Mouse (Mus musculus) lung, embryonic 14.5 days (tissue): ENCODE data around the gene Lrp6. TPM values are rescaled to one million over a fixed set of nuclear protein-coding genes. Genes with fewer than 3 reads are reported as not detected.

Experiments used
- ATAC-seq: fragments of 200-750 bp; cut with Nextera tagmentation; 2 replicates; pipeline ENCODE4 v1.8.0; 2017; ENCODE audit warnings: mild to moderate bottlenecking, moderate TSS enrichment, moderate library complexity; ENCODE audit not compliant: insufficient read depth
- DNase-seq: peaks from one replicate; pipeline ENCODE4 v3.0.0-alpha.2; 2015
- H3K27ac ChIP-seq: fragments of 300-500 bp; sonication (generic); 2 replicates; pipeline ENCODE4 v1.5.1; 2014; ENCODE audit warnings: low read depth, mild to moderate bottlenecking, moderate library complexity
- H3K27me3 ChIP-seq: fragments of 300-500 bp; sonication (generic); 2 replicates; pipeline ENCODE4 v1.6.1; 2014; ENCODE audit warnings: low read length, control low read depth; ENCODE audit not compliant: insufficient read depth
- H3K36me3 ChIP-seq: fragments of 300-500 bp; sonication (generic); 2 replicates; pipeline ENCODE4 v1.6.1; 2014; ENCODE audit warnings: control low read depth; ENCODE audit not compliant: insufficient read depth
- H3K4me1 ChIP-seq: fragments of 300-500 bp; sonication (generic); 2 replicates; pipeline ENCODE4 v1.6.1; 2014; ENCODE audit warnings: antibody characterized with exemption, control low read depth; ENCODE audit not compliant: insufficient read depth
- H3K4me2 ChIP-seq: fragments of 300-500 bp; sonication (generic); 2 replicates; pipeline ENCODE4 v1.6.1; 2014; ENCODE audit warnings: mild to moderate bottlenecking
- H3K4me3 ChIP-seq: fragments of 300-500 bp; sonication (generic); 2 replicates; pipeline ENCODE4 v1.5.1; 2014; ENCODE audit warnings: low read depth, low read length
- H3K9ac ChIP-seq: fragments of 300-500 bp; sonication (generic); 2 replicates; pipeline ENCODE4 v1.6.1; 2014
- H3K9me3 ChIP-seq: fragments of 300-500 bp; sonication (generic); 2 replicates; pipeline ENCODE4 v1.6.1; 2016; ENCODE audit warnings: low read depth, low read length, control low read depth
- CTCF ChIP-seq: IDR thresholded peaks from 2 replicates; pipeline ENCODE4 v1.5.1; 2016; ENCODE audit warnings: antibody characterized with exemption, low read depth
- WGBS: fragments of 180-500 bp; shearing (Covaris S2); extraction: QIAGEN DNeasy Blood & Tissue Kit; methylation state at CpG from one replicate; pipeline ENCODE4 v1.1.7; 2014; 5-methylcytosine and 5-hydroxymethylcytosine counted together
- polyA plus RNA-seq: library from polyadenylated mRNA; unstranded; fragments of >200 nt; fragmentation: Nextera tagmentation; extraction: Ambion mirVana; gene quantifications from 2 replicates; pipeline ENCODE4 v1.2.1, GENCODE M21; 2014

Gene Lrp6
- polyA plus RNA-seq, 1 experiment from 2014 or later, result 35.8 TPM

- Histone ChIP-seq H3K9ac (no peak overlapping the region), H3K4me3 (no peak overlapping the region), H3K27ac (no peak overlapping the region), H3K4me1 (peaks cover 6% of the 10 kb centered on the region; the same call in 1 of the 2 replicates), H3K27me3 (no peaks in the 10 kb centered on the region), H3K4me2 (no peak overlapping the region), H3K9me3 (no peaks in the 10 kb centered on the region), H3K36me3 (peaks cover 32% of the 10 kb centered on the region)
- TF ChIP-seq CTCF, result no peak
- whole genome bisulfite sequencing, result 49% methylated on average over 10 of the region's 10 CpGs
- no peak for ATAC-seq
- DNase-seq, result no peak
These were observed 66.2 kb downstream of the Lrp6 start for GRCm38 (mm10) chr6:134500381-134501162.

- H3K4me1 ChIP-seq, result peaks cover 6% of the 10 kb centered on the region; the same call in 1 of the 2 replicates
- no peak for ATAC-seq
- H3K9ac ChIP-seq, result no peak overlapping the region
- TF ChIP-seq CTCF, result no peak
- 56% methylated on average over 2 of the region's 2 CpGs for WGBS
- H3K27me3 ChIP-seq, result no peaks in the 10 kb centered on the region
- no peaks in the 10 kb centered on the region for H3K9me3 ChIP-seq
- H3K27ac ChIP-seq, result no peak overlapping the region
- H3K4me3 ChIP-seq, result no peak overlapping the region
- H3K4me2 ChIP-seq, result no peak overlapping the region
- DNase-seq, result no peak
- H3K36me3 ChIP-seq, result peaks cover 29% of the 10 kb centered on the region
These were observed 67.7 kb downstream of the Lrp6 start for GRCm38 (mm10) chr6:134499089-134499488.

- no peaks in the 10 kb centered on the region for H3K9me3 ChIP-seq
- 0 out of 2 replicates have a peak, but pooled peaks cover 23% of the 10 kb centered on the region for H3K36me3 ChIP-seq
- no peak for ATAC-seq
- no peak for TF ChIP-seq CTCF
- no peak overlapping the region for H3K4me2 ChIP-seq
- no peak for DNase-seq
- no peak overlapping the region for H3K9ac ChIP-seq
- peaks cover 6% of the 10 kb centered on the region; the same call in 1 of the 2 replicates for H3K4me1 ChIP-seq
- no peaks in the 10 kb centered on the region for H3K27me3 ChIP-seq
- peak overlapping the region; percentile 15; the same call in 1 of the 2 replicates for H3K27ac ChIP-seq
- no peak overlapping the region for H3K4me3 ChIP-seq
These were observed 68.2 kb downstream of the Lrp6 start for GRCm38 (mm10) chr6:134498518-134498917.

- ATAC-seq (peak; percentile 81), DNase-seq (peak; percentile 95)
- Histone ChIP-seq H3K27me3 (no peaks in the 10 kb centered on the region), H3K27ac (0 out of 2 replicates have a peak overlapping the region, but pooled peaks have one; percentile 12), H3K4me3 (no peak overlapping the region), H3K9ac (no peak overlapping the region), H3K4me1 (peaks cover 3% of the 10 kb centered on the region; the same call in 1 of the 2 replicates), H3K36me3 (0 out of 2 replicates have a peak, but pooled peaks cover 22% of the 10 kb centered on the region), H3K9me3 (no peaks in the 10 kb centered on the region), H3K4me2 (no peak overlapping the region)
- TF ChIP-seq CTCF, result no peak
- 42% methylated on average over 8 of the region's 8 CpGs for WGBS
These were observed 71.7 kb downstream of the Lrp6 start for GRCm38 (mm10) chr6:134494828-134495698.

GRCm38 (mm10) chr6:134489637-134490036, 77.1 kb downstream of the Lrp6 start:
- H3K4me3 ChIP-seq, result no peak overlapping the region
- H3K36me3 ChIP-seq, result peaks cover 27% of the 10 kb centered on the region
- H3K4me1 ChIP-seq, result no peaks in the 10 kb centered on the region
- DNase-seq, result peak; percentile 65
- H3K9me3 ChIP-seq, result no peaks in the 10 kb centered on the region
- no peak for TF ChIP-seq CTCF
- no peak overlapping the region for H3K4me2 ChIP-seq
- H3K9ac ChIP-seq, result no peak overlapping the region
- H3K27ac ChIP-seq, result no peak overlapping the region
- 47% methylated on average over 9 of the region's 9 CpGs for WGBS
- H3K27me3 ChIP-seq, result no peaks in the 10 kb centered on the region
- ATAC-seq, result peak; percentile 75

GRCm38 (mm10) chr6:134489130-134489529, 77.6 kb downstream of the Lrp6 start:
- no peak overlapping the region for H3K9ac ChIP-seq
- H3K27me3 ChIP-seq, result no peaks in the 10 kb centered on the region
- H3K9me3 ChIP-seq, result no peaks in the 10 kb centered on the region
- no peak for DNase-seq
- no peak overlapping the region for H3K4me2 ChIP-seq
- H3K27ac ChIP-seq, result no peak overlapping the region
- peaks cover 32% of the 10 kb centered on the region for H3K36me3 ChIP-seq
- WGBS, result 84% methylated on average over 4 of the region's 4 CpGs
- no peak for TF ChIP-seq CTCF
- peak; percentile 62; the same call in 1 of the 2 replicates for ATAC-seq
- no peak overlapping the region for H3K4me3 ChIP-seq
- H3K4me1 ChIP-seq, result no peaks in the 10 kb centered on the region

- DNase-seq, result no peak
- Histone ChIP-seq H3K9me3 (no peaks in the 10 kb centered on the region), H3K27me3 (no peaks in the 10 kb centered on the region), H3K4me1 (no peaks in the 10 kb centered on the region), H3K4me3 (no peak overlapping the region), H3K4me2 (no peak overlapping the region), H3K36me3 (peaks cover 40% of the 10 kb centered on the region), H3K27ac (no peak overlapping the region), H3K9ac (no peak overlapping the region)
- ATAC-seq, result no peak
- WGBS, result 86% methylated on average over 9 of the region's 9 CpGs
- no peak for TF ChIP-seq CTCF
These were observed 80.4 kb downstream of the Lrp6 start for GRCm38 (mm10) chr6:134486318-134486717.
